Mouse (Mus musculus): ENCODE measurements at regions not wholly inside any gene's neighbourhood (a gene's known extent, or its start where the extent isn't known, plus 50 kb on each side); places are given as distances from the start of the nearest gene placed in this dataset.

- Histone ChIP-seq H3K9ac (ENCODE audit: low read length) (no peak overlapping the region), H3K9me3 (ENCODE audit: control insufficient read depth, low read length) (no peaks in the 10 kb centered on the region), H3K4me1 (ENCODE audit: control insufficient read depth, insufficient read depth, low read length) (no peaks in the 10 kb centered on the region), H3K27me3 (ENCODE audit: control insufficient read depth, insufficient read depth, low read length) (no peaks in the 10 kb centered on the region), H3K36me3 (ENCODE audit: control insufficient read depth, insufficient read depth, low read length) (no peaks in the 10 kb centered on the region), H3K27ac (replicated peaks; ENCODE audit: low read depth, low read length) (no peak overlapping the region), H3K4me3 (ENCODE audit: low read depth, low read length) (no peak overlapping the region), H3K4me2 (ENCODE audit: low read depth, severe bottlenecking) (no peak overlapping the region)
- DNase-seq (ENCODE audit: low spot score), result no peak
- WGBS, result 75% methylated on average over 4 of the region's 4 CpGs
- no peak for ATAC-seq (ENCODE audit: insufficient number of reproducible peaks, low FRiP score, low TSS enrichment, low read depth)
Measured at GRCm38 (mm10) chr2:48539465-48540055, 274.3 kb upstream of the Acvr2a start.

GRCm38 (mm10) chr2:48544377-48544776, 269.5 kb upstream of the Acvr2a start:
- Histone ChIP-seq H3K9me3 (ENCODE audit: control insufficient read depth, low read length) (no peaks in the 10 kb centered on the region), H3K9ac (ENCODE audit: low read length) (no peak overlapping the region), H3K27me3 (ENCODE audit: control insufficient read depth, insufficient read depth, low read length) (no peaks in the 10 kb centered on the region), H3K4me3 (ENCODE audit: low read depth, low read length) (no peak overlapping the region), H3K36me3 (ENCODE audit: control insufficient read depth, insufficient read depth, low read length) (no peaks in the 10 kb centered on the region), H3K4me1 (ENCODE audit: control insufficient read depth, insufficient read depth, low read length) (no peaks in the 10 kb centered on the region), H3K4me2 (ENCODE audit: low read depth, severe bottlenecking) (no peak overlapping the region), H3K27ac (replicated peaks; ENCODE audit: low read depth, low read length) (no peak overlapping the region)
- DNase-seq (ENCODE audit: low spot score), result no peak
- WGBS, result 85% methylated on average over 4 of the region's 4 CpGs
- ATAC-seq (ENCODE audit: insufficient number of reproducible peaks, low FRiP score, low TSS enrichment, low read depth), result no peak

GRCm38 (mm10) chr2:48545072-48545471, 268.8 kb upstream of the Acvr2a start:
- H3K4me3 ChIP-seq (ENCODE audit: low read depth, low read length), result no peak overlapping the region
- H3K9ac ChIP-seq (ENCODE audit: low read length), result no peak overlapping the region
- no peaks in the 10 kb centered on the region for H3K27me3 ChIP-seq (ENCODE audit: control insufficient read depth, insufficient read depth, low read length)
- H3K4me2 ChIP-seq (ENCODE audit: low read depth, severe bottlenecking), result no peak overlapping the region
- H3K27ac ChIP-seq (replicated peaks; ENCODE audit: low read depth, low read length), result no peak overlapping the region
- H3K4me1 ChIP-seq (ENCODE audit: control insufficient read depth, insufficient read depth, low read length), result no peaks in the 10 kb centered on the region
- WGBS, result 83% methylated on average over 4 of the region's 4 CpGs
- no peak for ATAC-seq (ENCODE audit: insufficient number of reproducible peaks, low FRiP score, low TSS enrichment, low read depth)
- no peaks in the 10 kb centered on the region for H3K9me3 ChIP-seq (ENCODE audit: control insufficient read depth, low read length)
- no peak for DNase-seq (ENCODE audit: low spot score)
- H3K36me3 ChIP-seq (ENCODE audit: control insufficient read depth, insufficient read depth, low read length), result no peaks in the 10 kb centered on the region

GRCm38 (mm10) chr2:48545679-48546078, 268.2 kb upstream of the Acvr2a start:
- ATAC-seq (ENCODE audit: insufficient number of reproducible peaks, low FRiP score, low TSS enrichment, low read depth), result no peak
- H3K36me3 ChIP-seq (ENCODE audit: control insufficient read depth, insufficient read depth, low read length), result no peaks in the 10 kb centered on the region
- DNase-seq (ENCODE audit: low spot score), result no peak
- no peaks in the 10 kb centered on the region for H3K4me1 ChIP-seq (ENCODE audit: control insufficient read depth, insufficient read depth, low read length)
- no peak overlapping the region for H3K9ac ChIP-seq (ENCODE audit: low read length)
- no peak overlapping the region for H3K4me3 ChIP-seq (ENCODE audit: low read depth, low read length)
- no peaks in the 10 kb centered on the region for H3K27me3 ChIP-seq (ENCODE audit: control insufficient read depth, insufficient read depth, low read length)
- H3K9me3 ChIP-seq (ENCODE audit: control insufficient read depth, low read length), result no peaks in the 10 kb centered on the region
- 88% methylated on average over 4 of the region's 4 CpGs for WGBS
- H3K4me2 ChIP-seq (ENCODE audit: low read depth, severe bottlenecking), result no peak overlapping the region
- H3K27ac ChIP-seq (replicated peaks; ENCODE audit: low read depth, low read length), result no peak overlapping the region

GRCm38 (mm10) chr2:48546194-48546593, 267.7 kb upstream of the Acvr2a start:
- WGBS, result 89% methylated on average over 4 of the region's 4 CpGs

GRCm38 (mm10) chr2:48556600-48556999, 257.3 kb upstream of the Acvr2a start:
- no peak for DNase-seq (ENCODE audit: low spot score)
- Histone ChIP-seq H3K4me3 (ENCODE audit: low read depth, low read length) (no peak overlapping the region), H3K27ac (replicated peaks; ENCODE audit: low read depth, low read length) (no peak overlapping the region), H3K9me3 (ENCODE audit: control insufficient read depth, low read length) (no peaks in the 10 kb centered on the region), H3K4me1 (ENCODE audit: control insufficient read depth, insufficient read depth, low read length) (no peaks in the 10 kb centered on the region), H3K36me3 (ENCODE audit: control insufficient read depth, insufficient read depth, low read length) (no peaks in the 10 kb centered on the region), H3K27me3 (ENCODE audit: control insufficient read depth, insufficient read depth, low read length) (no peaks in the 10 kb centered on the region), H3K4me2 (ENCODE audit: low read depth, severe bottlenecking) (no peak overlapping the region), H3K9ac (ENCODE audit: low read length) (no peak overlapping the region)
- 74% methylated on average over 3 of the region's 3 CpGs for WGBS
- ATAC-seq (ENCODE audit: insufficient number of reproducible peaks, low FRiP score, low TSS enrichment, low read depth), result no peak

More at GRCm38 (mm10) chr2:48546194-48546593, 267.7 kb upstream of the Acvr2a start:
- no peak overlapping the region for H3K4me3 ChIP-seq (ENCODE audit: low read depth, low read length)
- no peak overlapping the region for H3K4me2 ChIP-seq (ENCODE audit: low read depth, severe bottlenecking)
- ATAC-seq (ENCODE audit: insufficient number of reproducible peaks, low FRiP score, low TSS enrichment, low read depth), result no peak
- H3K4me1 ChIP-seq (ENCODE audit: control insufficient read depth, insufficient read depth, low read length), result no peaks in the 10 kb centered on the region
- H3K36me3 ChIP-seq (ENCODE audit: control insufficient read depth, insufficient read depth, low read length), result no peaks in the 10 kb centered on the region
- no peak overlapping the region for H3K27ac ChIP-seq (replicated peaks; ENCODE audit: low read depth, low read length)
- H3K9ac ChIP-seq (ENCODE audit: low read length), result no peak overlapping the region
- DNase-seq (ENCODE audit: low spot score), result no peak
- H3K27me3 ChIP-seq (ENCODE audit: control insufficient read depth, insufficient read depth, low read length), result no peaks in the 10 kb centered on the region
- H3K9me3 ChIP-seq (ENCODE audit: control insufficient read depth, low read length), result no peaks in the 10 kb centered on the region

GRCm38 (mm10) chr2:48557123-48557522, 256.8 kb upstream of the Acvr2a start:
- no peak overlapping the region for H3K4me3 ChIP-seq (ENCODE audit: low read depth, low read length)
- H3K27me3 ChIP-seq (ENCODE audit: control insufficient read depth, insufficient read depth, low read length), result no peaks in the 10 kb centered on the region
- no peaks in the 10 kb centered on the region for H3K4me1 ChIP-seq (ENCODE audit: control insufficient read depth, insufficient read depth, low read length)
- no peak overlapping the region for H3K27ac ChIP-seq (replicated peaks; ENCODE audit: low read depth, low read length)
- no peak overlapping the region for H3K4me2 ChIP-seq (ENCODE audit: low read depth, severe bottlenecking)
- DNase-seq (ENCODE audit: low spot score) (no peak), ATAC-seq (ENCODE audit: insufficient number of reproducible peaks, low FRiP score, low TSS enrichment, low read depth) (no peak)
- H3K9ac ChIP-seq (ENCODE audit: low read length), result no peak overlapping the region
- H3K36me3 ChIP-seq (ENCODE audit: control insufficient read depth, insufficient read depth, low read length), result no peaks in the 10 kb centered on the region
- H3K9me3 ChIP-seq (ENCODE audit: control insufficient read depth, low read length), result no peaks in the 10 kb centered on the region

- H3K4me3 ChIP-seq (ENCODE audit: low read depth, low read length), result no peak overlapping the region
- ATAC-seq (ENCODE audit: insufficient number of reproducible peaks, low FRiP score, low TSS enrichment, low read depth), result no peak
- H3K4me2 ChIP-seq (ENCODE audit: low read depth, severe bottlenecking), result no peak overlapping the region
- no peak for DNase-seq (ENCODE audit: low spot score)
- no peak overlapping the region for H3K27ac ChIP-seq (replicated peaks; ENCODE audit: low read depth, low read length)
- H3K4me1 ChIP-seq (ENCODE audit: control insufficient read depth, insufficient read depth, low read length), result no peaks in the 10 kb centered on the region
- no peaks in the 10 kb centered on the region for H3K9me3 ChIP-seq (ENCODE audit: control insufficient read depth, low read length)
- no peaks in the 10 kb centered on the region for H3K27me3 ChIP-seq (ENCODE audit: control insufficient read depth, insufficient read depth, low read length)
- H3K36me3 ChIP-seq (ENCODE audit: control insufficient read depth, insufficient read depth, low read length), result no peaks in the 10 kb centered on the region
- 89% methylated on average over 3 of the region's 3 CpGs for WGBS
- no peak overlapping the region for H3K9ac ChIP-seq (ENCODE audit: low read length)
Measured at GRCm38 (mm10) chr2:48558641-48559040, 255.3 kb upstream of the Acvr2a start.

GRCm38 (mm10) chr2:48563636-48564035, 250.3 kb upstream of the Acvr2a start:
- H3K36me3 ChIP-seq (ENCODE audit: control insufficient read depth, insufficient read depth, low read length), result no peaks in the 10 kb centered on the region
- WGBS, result 73% methylated on average over 3 of the region's 3 CpGs
- no peaks in the 10 kb centered on the region for H3K4me1 ChIP-seq (ENCODE audit: control insufficient read depth, insufficient read depth, low read length)
- no peak overlapping the region for H3K4me3 ChIP-seq (ENCODE audit: low read depth, low read length)
- no peak overlapping the region for H3K4me2 ChIP-seq (ENCODE audit: low read depth, severe bottlenecking)
- no peaks in the 10 kb centered on the region for H3K9me3 ChIP-seq (ENCODE audit: control insufficient read depth, low read length)
- no peak for ATAC-seq (ENCODE audit: insufficient number of reproducible peaks, low FRiP score, low TSS enrichment, low read depth)
- DNase-seq (ENCODE audit: low spot score), result no peak
- no peak overlapping the region for H3K9ac ChIP-seq (ENCODE audit: low read length)
- H3K27me3 ChIP-seq (ENCODE audit: control insufficient read depth, insufficient read depth, low read length), result no peaks in the 10 kb centered on the region
- no peak overlapping the region for H3K27ac ChIP-seq (replicated peaks; ENCODE audit: low read depth, low read length)
